Mouse (Mus musculus): ENCODE measurements around the gene Aatf.

- no peak for TF ChIP-seq POLR2A (IDR thresholded peaks at IDR 0.05; ENCODE audit: extremely low read depth, insufficient read depth, low read length)
- no peak for TF ChIP-seq CTCF (IDR thresholded peaks at IDR 0.05; ENCODE audit: extremely low read depth, insufficient read depth, low read length)
Measured at GRCm38 (mm10) chr11:84516501-84517240, 3.3 kb upstream of the Aatf start.
